Mouse (Mus musculus): Measurements from ENCODE around the gene Tchhl1.
"Not testable (repeated sequence)": the region's sequence is repeated elsewhere in the genome, so short reads cannot be mapped to it uniquely, and the experiment has no call there.

The Tchhl1 gene

DNA sequence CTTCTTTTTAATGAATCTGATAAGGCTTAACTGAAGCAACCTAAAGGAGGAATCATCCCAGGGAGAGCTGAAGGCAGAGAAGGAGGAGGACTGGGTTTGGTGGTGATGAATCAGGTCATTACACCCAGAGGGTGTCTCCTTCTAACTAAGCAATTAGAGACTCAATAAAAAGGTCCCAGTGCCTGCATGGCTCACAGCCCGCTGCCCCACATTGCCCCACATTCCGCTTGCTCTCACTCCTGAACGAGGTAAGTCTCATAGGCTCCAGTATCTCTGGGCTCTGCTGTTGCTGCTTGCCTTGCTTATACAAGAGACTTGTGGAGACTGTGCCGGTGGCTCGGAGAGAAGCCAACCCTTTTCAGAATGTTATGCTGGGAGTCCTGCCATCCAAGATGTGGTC lies at the start of gene Tchhl1:
Gene Tchhl1, plus strand, starts transcription at position 194 of the 400 bp plus-strand sequence.
- peak; percentile 45 for ATAC-seq (ENCODE audit: insufficient number of reproducible peaks, low FRiP score, low TSS enrichment)

DNA sequence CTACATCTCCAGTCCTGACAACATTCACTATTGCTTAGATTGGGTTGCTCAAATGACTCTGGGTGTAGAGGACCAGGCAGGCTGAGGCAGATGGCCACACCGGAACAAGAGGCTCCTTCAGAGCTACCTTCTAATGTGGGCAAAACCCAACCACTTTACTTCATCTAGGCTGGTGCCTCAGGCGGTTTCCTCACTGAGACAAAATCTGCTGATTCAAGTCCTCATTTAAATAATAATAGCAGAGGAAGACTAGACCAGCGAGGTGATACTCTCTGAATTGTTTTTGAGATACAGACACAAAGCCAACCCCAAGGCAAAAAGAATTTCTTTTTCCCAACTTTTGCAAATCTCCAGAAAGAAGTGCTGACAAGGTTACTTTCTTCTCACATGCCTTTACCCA lies 36.9 kb upstream of the Tchhl1 start:
- ATAC-seq (ENCODE audit: insufficient number of reproducible peaks, low FRiP score, low TSS enrichment) = no peak

DNA sequence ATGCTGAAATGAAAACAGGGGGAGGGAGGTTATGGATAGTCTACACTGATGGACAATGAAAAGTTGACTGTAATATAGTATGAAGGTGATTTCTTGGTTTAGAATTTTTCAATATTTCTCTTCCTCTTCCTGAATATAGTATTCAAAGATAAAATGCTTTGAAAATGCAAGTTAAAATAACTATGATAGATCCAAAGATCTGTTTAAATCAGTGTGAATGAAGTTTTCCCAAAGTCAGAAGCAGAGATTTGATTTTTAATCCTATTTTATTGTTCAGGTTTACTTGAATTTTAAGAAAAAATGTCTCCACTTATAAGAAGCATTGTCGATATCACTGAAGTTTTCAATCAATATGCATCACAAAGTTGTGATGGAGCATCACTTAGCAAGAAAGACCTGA lies 26.5 kb upstream of the Tchhl1 start, which contains the start of gene Tchh:
Gene Tchh, plus strand, starts transcription at position 301 of the 400 bp plus-strand sequence.
- ATAC-seq (ENCODE audit: insufficient number of reproducible peaks, low FRiP score, low TSS enrichment) = no peak

DNA sequence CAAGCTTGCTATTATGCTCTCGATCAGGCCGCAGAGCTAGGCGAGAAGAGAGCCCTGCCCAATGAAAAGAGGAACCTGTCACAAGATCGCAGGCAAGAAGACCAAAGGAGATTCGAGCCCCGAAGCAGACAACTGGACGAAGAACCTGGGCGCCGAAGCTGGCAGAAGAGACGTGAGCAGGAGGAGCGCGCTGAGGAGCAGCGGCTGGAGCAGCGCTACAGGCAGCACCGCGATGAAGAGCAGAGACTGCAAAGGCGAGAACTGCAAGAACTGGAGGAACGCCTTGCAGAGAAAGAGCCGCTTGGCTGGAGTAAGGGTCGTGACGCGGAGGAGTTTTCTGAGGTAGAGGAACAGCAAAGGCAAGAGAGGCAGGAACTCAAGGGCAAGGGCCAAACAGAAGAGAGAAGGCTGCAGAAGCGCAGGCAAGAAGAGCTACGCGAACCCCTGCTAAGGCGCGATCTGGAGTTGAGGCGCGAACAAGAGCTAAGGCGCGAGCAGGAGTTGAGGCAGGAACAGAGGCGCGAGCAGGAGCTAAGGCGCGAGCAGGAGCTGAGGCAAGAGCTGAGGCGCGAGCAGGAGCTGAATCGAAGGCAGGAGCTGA lies 25.0 kb upstream of the Tchhl1 start:
- ATAC-seq (ENCODE audit: insufficient number of reproducible peaks, low FRiP score, low TSS enrichment) = no peak

DNA sequence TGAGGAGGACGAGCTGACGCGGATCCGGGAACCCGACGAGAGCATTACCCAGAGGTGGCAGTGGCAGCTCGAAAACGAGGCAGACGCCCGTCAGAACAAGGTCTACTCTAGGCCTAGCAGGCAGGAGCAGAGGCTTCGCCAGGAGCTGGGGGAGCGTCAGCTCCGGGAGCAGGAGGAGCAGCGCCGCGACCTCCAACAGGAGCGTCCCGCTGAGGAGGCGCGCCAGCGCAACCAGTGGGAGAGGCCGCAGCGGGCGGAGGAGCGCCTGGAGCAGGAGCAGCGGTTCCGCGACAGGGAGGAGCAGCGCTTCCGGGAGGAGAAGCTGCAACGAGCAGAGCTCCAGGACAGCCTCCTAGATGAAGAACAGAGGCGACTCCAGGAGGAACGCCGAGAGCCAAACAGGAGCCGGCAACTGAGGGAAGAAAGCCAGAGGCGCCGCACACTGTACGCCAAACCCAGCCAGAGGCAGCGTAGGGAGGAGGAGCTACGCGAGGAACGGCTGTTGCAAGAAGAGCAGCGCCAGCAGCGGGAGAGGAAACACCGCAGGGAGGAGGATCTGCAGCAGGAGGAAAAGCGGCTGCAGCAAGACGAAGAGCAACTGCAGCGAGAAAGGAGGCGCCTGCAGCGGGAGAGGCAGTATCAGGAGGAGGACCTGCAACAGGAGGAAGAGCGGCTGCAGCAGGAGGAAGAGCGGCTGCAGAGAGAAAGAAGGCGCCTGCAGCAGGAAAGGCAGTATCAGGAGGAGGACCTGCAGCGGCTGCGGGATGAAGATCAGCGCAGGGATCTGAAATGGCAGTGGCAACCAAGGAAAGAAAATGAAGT lies 24.0 kb upstream of the Tchhl1 start:
- ATAC-seq (ENCODE audit: insufficient number of reproducible peaks, low FRiP score, low TSS enrichment) = no peak

DNA sequence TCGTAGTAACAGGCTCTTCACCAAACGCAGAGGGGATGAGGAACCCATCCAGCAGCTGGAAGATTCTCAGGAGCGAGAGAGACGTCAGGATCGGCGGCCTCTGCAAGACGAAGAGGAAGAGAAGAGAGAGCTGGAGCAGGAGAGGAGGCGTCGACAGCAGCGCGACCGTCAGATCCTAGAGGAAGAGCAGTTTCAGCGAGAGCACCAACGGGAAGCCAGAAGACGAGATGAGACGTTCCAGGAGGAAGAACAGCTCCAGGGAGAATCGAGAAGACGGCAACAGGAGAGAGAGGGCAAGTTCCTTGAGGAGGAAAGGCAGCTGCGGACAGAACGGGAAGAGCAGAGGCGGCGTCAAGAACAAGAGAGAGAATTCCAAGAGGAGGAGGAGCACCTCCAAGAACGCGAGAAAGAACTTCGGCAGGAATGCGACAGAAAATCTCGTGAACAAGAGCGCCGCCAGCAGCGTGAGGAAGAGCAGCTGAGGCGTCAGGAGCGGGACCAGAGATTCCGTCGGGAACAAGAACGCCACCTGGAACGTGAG lies 23.3 kb upstream of the Tchhl1 start:
- no peak for ATAC-seq (ENCODE audit: insufficient number of reproducible peaks, low FRiP score, low TSS enrichment)

DNA sequence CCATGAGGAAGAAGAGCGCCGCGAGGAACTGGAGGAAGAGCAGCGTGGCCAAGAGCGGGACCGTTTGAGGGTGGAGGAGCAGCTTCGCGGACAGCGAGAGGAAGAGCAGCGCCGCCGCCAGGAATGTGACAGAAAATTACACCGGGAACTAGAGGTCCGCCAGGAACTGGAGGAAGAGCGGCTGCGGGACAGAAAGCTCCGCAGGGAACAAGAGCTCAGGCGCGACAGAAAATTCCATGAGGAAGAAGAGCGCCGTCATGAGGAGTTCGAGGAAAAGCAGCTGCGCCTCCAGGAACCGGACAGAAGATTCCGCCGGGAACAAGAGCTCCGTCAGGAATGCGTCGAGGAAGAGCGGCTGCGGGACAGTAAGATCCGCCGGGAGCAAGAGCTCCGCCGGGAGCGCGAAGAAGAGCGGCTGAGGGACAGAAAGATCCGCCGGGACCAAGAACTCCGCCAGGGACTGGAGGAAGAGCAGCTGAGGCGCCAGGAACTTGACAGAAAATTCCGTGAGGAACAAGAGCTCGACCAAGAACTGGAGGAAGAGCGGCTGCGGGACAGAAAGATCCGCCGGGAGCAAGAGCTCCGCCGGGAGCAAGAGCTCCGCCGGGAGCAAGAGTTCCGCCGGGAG lies 22.3 kb upstream of the Tchhl1 start:
- peak; percentile 24; the same call in 1 of the 2 replicates for ATAC-seq (ENCODE audit: insufficient number of reproducible peaks, low FRiP score, low TSS enrichment)

DNA sequence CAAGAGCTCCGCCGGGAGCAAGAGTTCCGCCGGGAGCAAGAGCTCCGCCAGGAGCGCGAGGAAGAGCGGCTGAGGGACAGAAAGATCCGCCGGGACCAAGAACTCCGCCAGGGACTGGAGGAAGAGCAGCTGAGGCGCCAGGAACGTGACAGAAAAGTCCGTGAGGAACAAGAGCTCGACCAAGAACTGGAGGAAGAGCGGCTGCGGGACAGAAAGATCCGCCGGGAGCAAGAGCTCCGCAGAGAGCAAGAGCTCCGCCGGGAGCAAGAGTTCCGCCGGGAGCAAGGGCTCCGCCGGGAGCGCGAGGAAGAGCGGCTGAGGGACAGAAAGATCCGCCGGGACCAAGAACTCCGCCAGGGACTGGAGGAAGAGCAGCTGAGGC lies 21.8 kb upstream of the Tchhl1 start:
- peak; percentile 29 for ATAC-seq (ENCODE audit: insufficient number of reproducible peaks, low FRiP score, low TSS enrichment)

DNA sequence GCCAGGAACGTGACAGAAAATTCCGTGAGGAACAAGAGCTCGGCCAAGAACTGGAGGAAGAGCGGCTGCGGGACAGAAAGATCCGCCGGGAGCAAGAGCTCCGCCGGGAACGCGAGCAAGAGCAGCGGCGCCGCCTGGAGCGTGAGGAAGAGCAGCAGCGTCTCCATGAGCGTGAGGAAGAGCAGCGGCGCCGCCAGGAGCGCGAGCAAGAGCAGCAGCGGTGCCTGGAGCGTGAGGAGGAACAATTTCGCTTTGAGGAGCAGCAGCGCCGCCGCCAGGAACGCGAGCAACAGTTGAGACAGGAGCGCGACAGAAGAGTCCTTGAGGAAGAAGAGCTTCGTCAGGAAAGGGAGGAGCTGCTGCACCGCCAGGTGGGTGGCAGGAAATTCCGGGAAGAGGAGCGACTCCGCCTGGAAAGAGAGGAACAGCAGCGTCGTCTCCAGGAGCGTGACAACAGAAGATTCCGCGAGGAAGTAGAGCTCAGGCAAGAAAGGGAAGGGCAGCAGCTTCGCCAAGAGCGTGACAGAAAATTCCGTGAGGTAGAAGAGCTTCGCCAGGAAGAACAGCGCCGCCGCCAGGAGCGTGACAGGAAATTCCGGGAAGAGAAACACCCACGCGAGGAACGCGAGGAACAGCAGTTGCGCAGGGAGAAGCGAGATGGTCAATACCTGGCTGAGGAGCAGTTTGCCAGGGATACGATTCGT lies 21.3 kb upstream of the Tchhl1 start:
- ATAC-seq (ENCODE audit: insufficient number of reproducible peaks, low FRiP score, low TSS enrichment) = peak; percentile 64

DNA sequence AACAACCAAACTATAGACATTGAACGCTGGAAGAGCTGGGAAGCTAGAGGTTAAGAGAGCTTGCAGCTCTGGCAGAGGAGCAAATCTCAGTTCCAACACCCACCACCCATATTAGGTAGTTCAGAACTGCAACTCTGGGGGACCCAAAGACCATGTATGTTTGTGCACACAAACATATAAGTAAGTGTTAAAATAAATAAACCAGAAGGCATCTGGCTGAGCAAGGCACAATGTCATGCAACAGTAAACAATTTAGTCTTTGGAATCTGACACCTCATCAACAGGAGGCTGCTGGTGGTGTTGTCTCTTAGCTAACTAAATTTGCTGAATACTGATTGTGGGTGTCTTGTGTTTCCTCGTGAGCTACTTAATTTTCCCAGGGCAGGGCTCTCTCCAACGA lies 2.0 kb upstream of the Tchhl1 start:
- ATAC-seq (ENCODE audit: insufficient number of reproducible peaks, low FRiP score, low TSS enrichment) = no peak

DNA sequence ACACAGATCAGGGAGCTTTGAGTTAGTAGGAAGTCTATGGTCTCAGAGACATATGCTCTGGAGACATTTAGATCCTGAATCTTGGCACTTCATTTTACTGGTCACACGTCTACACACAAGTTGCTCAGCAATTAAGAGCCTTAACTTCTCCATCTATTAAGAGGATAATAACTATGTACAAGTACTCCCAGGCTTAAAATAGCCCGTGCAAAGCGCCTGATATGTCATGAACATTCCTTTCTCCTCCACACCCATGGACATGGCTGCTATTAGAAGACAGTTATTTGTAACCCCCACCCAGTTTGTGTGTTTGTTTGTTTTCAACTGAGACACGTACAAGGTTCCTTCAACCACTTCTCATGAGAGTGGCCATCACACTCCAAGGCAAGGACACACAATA lies 1.4 kb upstream of the Tchhl1 start:
- no peak for ATAC-seq (ENCODE audit: insufficient number of reproducible peaks, low FRiP score, low TSS enrichment)

DNA sequence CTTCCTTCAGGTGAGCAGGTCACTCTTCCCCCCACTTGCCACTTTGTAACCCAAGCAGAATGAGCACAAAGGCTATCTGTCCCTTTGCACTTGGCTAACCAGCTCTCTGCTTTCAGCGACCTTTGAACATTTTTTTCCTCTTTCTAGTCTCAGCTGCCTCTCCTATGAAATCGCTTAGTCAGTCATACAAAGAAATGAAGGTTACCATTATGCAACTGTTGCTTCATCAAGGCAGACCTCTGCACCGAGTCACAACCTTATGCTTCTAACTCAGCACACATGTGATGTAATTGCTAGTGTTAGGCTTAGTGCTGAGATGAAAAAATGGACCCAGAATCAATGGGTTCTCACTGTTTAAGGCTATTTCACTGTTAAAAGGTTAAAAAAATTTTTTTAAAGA lies 1.1 kb downstream of the Tchhl1 start:
- ATAC-seq (ENCODE audit: insufficient number of reproducible peaks, low FRiP score, low TSS enrichment) = no peak

DNA sequence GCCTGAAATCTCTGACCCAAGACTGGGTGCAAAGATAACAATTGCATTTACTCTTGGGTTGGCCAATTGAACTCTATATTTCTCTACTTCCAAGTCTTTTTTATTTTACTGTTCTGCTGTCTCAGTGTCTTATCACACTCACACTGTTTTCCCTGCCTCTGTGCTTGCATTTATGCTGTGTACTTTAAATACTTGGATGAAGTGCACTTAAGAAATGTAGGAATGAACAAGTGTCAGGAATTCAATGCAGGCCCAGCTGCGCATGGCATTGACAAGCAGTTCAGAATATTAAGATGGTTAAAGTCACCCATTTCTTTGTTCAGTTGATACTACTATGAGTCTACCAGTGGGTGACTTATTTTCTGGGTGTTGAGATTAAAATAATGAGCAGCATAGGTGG lies 11.5 kb downstream of the Tchhl1 start:
- ATAC-seq (ENCODE audit: insufficient number of reproducible peaks, low FRiP score, low TSS enrichment) = no peak

DNA sequence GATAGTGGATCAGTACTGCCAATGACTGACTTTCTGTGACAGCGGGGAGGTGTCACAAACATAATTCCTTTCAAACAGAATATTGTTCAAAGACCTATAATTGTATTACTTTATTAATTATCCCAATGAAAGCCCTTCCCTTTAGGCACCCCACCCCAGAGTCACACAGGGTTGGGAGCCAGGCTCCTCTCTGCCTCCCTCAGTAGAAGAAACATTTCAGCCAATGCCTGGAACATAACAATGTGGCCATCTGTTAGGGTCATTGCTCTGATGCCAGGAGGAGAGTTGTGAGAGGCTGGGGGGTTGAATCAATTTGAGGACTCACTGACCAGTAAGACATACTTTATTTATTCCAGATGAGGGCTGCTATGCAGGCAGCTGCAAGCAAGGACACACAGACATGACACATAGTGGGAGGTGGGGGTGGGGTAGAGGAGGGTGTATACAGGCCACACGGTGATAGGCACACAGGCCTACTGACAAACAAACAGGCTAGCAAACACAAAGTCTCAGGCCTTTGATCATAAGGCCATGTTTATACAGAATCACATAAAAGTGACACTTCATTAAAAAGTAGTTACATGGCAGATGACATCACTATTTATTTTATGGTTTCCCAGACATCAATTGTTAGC lies 13.5 kb downstream of the Tchhl1 start:
- no peak for ATAC-seq (ENCODE audit: insufficient number of reproducible peaks, low FRiP score, low TSS enrichment)

DNA sequence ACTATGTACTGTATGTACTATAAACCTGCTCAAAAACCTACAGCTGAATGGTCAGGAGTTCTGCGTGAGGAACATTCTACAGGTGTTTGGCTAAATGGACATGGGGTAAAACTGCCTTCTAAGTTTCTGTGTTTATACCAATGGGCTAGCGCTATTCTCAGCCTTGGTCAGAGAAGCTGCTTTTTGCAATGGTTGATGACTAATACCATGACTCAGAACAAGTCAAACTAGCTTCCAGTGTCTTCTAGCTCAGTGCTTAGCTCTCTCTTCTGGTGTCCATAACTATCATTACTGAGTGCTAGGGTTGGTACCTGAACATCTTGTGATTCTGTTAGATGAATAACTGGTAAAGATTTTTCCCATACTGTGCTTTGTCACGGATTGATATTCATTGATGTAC lies 17.1 kb downstream of the Tchhl1 start:
- ATAC-seq (ENCODE audit: insufficient number of reproducible peaks, low FRiP score, low TSS enrichment) = no peak

DNA sequence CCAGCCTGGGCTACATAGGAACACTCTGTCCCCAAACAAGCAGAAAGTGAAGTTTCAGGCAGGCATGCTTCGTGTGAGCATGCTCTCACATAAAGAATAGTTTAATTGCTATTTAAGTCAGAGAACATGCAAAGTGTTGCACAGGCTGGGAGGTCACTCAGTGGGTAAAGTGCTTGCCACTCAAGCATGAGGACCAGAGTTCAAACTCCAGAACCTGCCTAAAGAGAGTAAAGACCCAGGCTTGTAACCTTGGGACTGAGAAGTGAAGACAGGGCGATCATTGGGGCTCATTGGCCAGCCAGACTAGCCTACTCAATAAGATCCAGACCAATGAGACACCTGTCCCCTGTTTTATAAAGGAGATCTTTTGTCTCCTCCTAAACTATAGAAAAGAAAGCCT lies 20.0 kb downstream of the Tchhl1 start:
- no peak for ATAC-seq (ENCODE audit: insufficient number of reproducible peaks, low FRiP score, low TSS enrichment)

DNA sequence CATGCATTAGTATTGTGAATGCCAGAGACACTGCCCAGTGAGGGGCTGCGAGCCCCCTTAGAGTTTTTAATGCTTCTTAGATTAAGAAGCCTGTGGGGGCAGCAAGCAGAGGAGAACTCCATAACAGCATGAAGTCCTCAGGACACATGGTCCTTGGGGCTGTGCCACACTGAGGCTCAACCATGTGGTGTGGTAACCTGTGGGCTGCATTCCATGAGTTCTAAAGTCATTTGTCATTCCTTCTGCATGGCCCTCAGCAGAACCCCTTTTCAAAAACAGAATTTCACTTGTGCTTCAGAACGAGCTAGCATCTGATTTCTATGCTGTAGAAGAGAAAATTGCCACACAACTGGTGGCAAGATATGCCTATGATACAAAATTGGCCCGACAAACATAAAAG lies 23.6 kb downstream of the Tchhl1 start:
- no peak for ATAC-seq (ENCODE audit: insufficient number of reproducible peaks, low FRiP score, low TSS enrichment)

DNA sequence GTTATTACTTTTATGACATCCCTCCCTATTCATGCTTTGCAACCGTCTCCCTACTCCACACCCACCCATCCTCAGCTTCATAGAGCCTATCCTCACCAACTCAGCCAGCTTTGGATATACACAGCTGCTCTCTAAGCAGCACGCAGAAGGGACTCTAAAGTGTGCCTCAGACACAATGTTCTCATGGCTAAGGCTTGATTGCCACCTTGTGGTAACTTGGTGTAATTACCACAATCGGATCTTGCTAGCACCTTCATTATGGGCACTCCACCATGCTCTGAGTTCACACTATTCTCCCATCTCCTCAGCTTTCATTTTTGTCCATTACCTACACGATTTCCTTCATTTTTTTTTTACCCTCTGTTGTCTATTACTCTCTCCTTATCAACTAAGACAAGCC lies 25.4 kb downstream of the Tchhl1 start:
- ATAC-seq (ENCODE audit: insufficient number of reproducible peaks, low FRiP score, low TSS enrichment) = peak; percentile 85

DNA sequence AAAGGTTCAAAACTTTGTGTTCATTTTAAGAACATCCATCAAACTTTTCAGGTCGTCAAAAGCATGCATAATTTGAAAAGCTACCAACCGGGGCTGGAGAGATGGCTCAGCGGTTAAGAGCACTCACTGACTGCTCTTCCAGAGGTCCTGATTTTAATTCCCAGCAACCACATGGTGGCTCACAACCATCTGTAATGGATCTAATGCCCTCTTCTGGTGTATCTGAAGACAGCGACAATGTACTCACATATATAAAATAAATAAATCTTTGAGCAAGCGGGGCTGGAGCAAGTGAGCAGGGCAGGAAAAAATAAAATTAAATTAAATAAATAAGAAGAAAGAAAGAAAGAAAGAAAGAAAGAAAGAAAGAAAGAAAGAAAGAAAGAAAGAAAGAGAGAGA lies 26.2 kb downstream of the Tchhl1 start:
- ATAC-seq (ENCODE audit: insufficient number of reproducible peaks, low FRiP score, low TSS enrichment) = not testable (repeated sequence)

DNA sequence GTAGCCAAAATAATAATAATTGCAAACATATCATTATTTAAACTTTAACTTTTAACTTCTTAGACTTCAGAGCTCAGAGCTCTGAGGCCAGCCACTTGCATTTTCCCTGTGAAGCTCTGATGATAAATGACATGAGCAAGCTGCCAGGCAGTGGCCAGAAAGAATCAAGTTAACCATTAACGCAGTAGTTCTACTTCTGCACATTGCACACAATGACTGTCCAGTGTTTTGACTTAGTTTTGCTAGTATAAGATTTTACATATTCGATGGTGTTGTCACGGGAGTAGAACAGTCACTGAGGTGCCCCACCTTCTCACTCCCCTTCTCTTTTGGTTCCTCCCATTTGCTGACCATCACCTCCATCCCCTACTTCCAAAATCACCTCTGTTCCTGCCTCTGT lies 28.6 kb downstream of the Tchhl1 start:
- ATAC-seq (ENCODE audit: insufficient number of reproducible peaks, low FRiP score, low TSS enrichment) = no peak
